Comparison of ENCODE assay signal across 8 mouse cellular contexts in genomic region chr4:150132692-150133271, GRCm38 (mm10). TPM values are rescaled to one million over a fixed set of nuclear protein-coding genes. Genes with fewer than 3 reads are reported as not detected.
DNase-seq lines count a peak whose midpoint lies in the region; ATAC-seq and TF ChIP-seq lines count a peak whose summit lies in the region.

No protein-coding gene starts in this region.

- DNase-seq in lung, adult 18-20 months: peak; percentile 31 to 67
- DNase-seq in lung, adult 2 months: no peak
- DNase-seq in forebrain, embryonic 14.5 days (ENCODE audit: low spot score): no peak
- peak; percentile 89 to 91 for DNase-seq in kidney, adult 8-10 months
- peak; percentile 23 to 34 for DNase-seq in lung, postnatal 4 days
- DNase-seq in right cerebral cortex, postnatal 10 days (ENCODE audit: low spot score in 2 of 2): no peak
- DNase-seq in layer of hippocampus, adult 11-12 months (ENCODE audit: low spot score): no peak

- H3K9me3 ChIP-seq in forebrain, embryonic 14.5 days (replicated peaks; ENCODE audit: control insufficient read depth, low read length): no peaks in the 10 kb centered on the region

- H3K4me3 ChIP-seq in lung, adult 2 months (replicated peaks; ENCODE audit: extremely low read depth, low read depth, low read length): no peak overlapping the region
- no peak overlapping the region for H3K4me3 ChIP-seq in forebrain, embryonic 14.5 days (ENCODE audit: low read depth, low read length)

- no peak for TF ChIP-seq CTCF in lung, adult 2 months (IDR thresholded peaks at IDR 0.05; ENCODE audit: insufficient read depth, low read length)

- WGBS in lung, adult 2 months: 15% methylated on average over 24 of the region's 24 CpGs
- WGBS in forebrain, embryonic 14.5 days: 29% methylated on average over 24 of the region's 24 CpGs

- ATAC-seq in forebrain, embryonic 14.5 days: no peak
- no peak for ATAC-seq in cerebellum, adult (ENCODE audit: insufficient number of reproducible peaks, low FRiP score, low TSS enrichment)

- H3K4me2 ChIP-seq in forebrain, embryonic 14.5 days (ENCODE audit: low read length): peak overlapping the region; percentile 28

- H3K27me3 ChIP-seq in forebrain, embryonic 14.5 days (replicated peaks; ENCODE audit: control insufficient read depth, insufficient read depth, low read length): no peaks in the 10 kb centered on the region

- no peak for TF ChIP-seq POLR2A in lung, adult 2 months (IDR thresholded peaks at IDR 0.05; ENCODE audit: borderline replicate concordance, extremely low read depth, low read depth, low read length)

- H3K9ac ChIP-seq in forebrain, embryonic 14.5 days (ENCODE audit: low read length): no peak overlapping the region

- no peak overlapping the region for H3K27ac ChIP-seq in forebrain, embryonic 14.5 days (ENCODE audit: low read depth, low read length)

- H3K36me3 ChIP-seq in forebrain, embryonic 14.5 days (ENCODE audit: control insufficient read depth, insufficient read depth, low read length): no peaks in the 10 kb centered on the region

- 0 out of 2 replicates have a peak, but pooled peaks cover 2% of the 10 kb centered on the region for H3K4me1 ChIP-seq in lung, adult 2 months (ENCODE audit: control insufficient read depth, insufficient read depth, low read length)
- H3K4me1 ChIP-seq in forebrain, embryonic 14.5 days (ENCODE audit: control insufficient read depth, insufficient read depth, low read length): no peaks in the 10 kb centered on the region

RNA-seq across cellular contexts. Expression of gene Slc2a5, which starts 13.7 kb away (rescaled TPM):
- polyA plus RNA-seq in lung, adult 2 months (2012; rRNA removed): 0.66 and 4.5 TPM in 2 replicates
- polyA plus RNA-seq in forebrain, embryonic 14.5 days (2014; fragmentation: Nextera tagmentation; extraction: Ambion mirVana): 2.3 and 3.2 TPM in 2 replicates

RNA-seq across cellular contexts. Expression of gene Slc2a7, which starts 16.0 kb away (rescaled TPM):
- not detected in 2 replicates for polyA plus RNA-seq in lung, adult 2 months (2012; rRNA removed)
- polyA plus RNA-seq in forebrain, embryonic 14.5 days (2014; fragmentation: Nextera tagmentation; extraction: Ambion mirVana): not detected in 2 replicates

RNA-seq across cellular contexts. Expression of gene Gpr157, which starts 45.6 kb away (rescaled TPM):
- 3.8 and 5.0 TPM in 2 replicates for polyA plus RNA-seq in lung, adult 2 months (2012; rRNA removed)
- polyA plus RNA-seq in forebrain, embryonic 14.5 days (2014; fragmentation: Nextera tagmentation; extraction: Ambion mirVana): 0.05 and 0.06 TPM in 2 replicates

Comparison
In these comparisons a context has a peak if more than half of its experiments do, and no peak if none do; other contexts are left out.
1. DNase-seq: peak in lung, adult 18-20 months (2 of 2), kidney, adult 8-10 months (2 of 2) and lung, postnatal 4 days (2 of 2); none in lung, adult 2 months (single experiment), forebrain, embryonic 14.5 days (single experiment), right cerebral cortex, postnatal 10 days (0 of 2) and layer of hippocampus, adult 11-12 months (single experiment).